Mouse (Mus musculus) thymus, adult 18-20 months (tissue): ENCODE measurements around the gene Wwtr1.

Experiments
- DNase-seq, 2 experiments: peaks; one replicate each; pipeline ENCODE4 v3.0.0; 2022; ENCODE audit warnings: mixed read lengths in 2 of 2

The Wwtr1 gene

GRCm38 (mm10) chr3:57440956-57441355 is 134.8 kb downstream of the Wwtr1 start:
- no peak for DNase-seq

DNA sequence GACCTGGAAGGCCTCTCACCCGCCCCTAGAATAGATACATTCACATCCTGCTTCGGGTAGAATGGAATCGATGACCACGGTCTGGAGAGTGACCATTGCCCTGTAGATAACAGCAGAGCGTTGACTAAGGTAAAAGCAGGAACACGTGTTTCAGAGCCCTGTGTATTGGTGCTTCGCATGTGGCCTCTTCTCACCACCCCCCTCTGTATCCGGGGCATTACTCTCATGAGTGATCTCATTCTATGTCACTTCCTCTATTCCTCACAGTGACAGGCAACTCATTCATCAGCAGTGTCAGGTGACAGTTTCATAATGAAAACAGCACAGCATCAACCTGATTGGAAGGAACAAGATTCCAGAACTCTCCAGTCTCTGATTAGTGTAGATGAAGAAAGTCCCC is 140.3 kb downstream of the Wwtr1 start:
- no peak for DNase-seq

GRCm38 (mm10) chr3:57431706-57432105 is 144.0 kb downstream of the Wwtr1 start:
- DNase-seq = no peak

- DNase-seq = no peak
These were observed 146.2 kb downstream of the Wwtr1 start for GRCm38 (mm10) chr3:57429486-57429885.

DNA sequence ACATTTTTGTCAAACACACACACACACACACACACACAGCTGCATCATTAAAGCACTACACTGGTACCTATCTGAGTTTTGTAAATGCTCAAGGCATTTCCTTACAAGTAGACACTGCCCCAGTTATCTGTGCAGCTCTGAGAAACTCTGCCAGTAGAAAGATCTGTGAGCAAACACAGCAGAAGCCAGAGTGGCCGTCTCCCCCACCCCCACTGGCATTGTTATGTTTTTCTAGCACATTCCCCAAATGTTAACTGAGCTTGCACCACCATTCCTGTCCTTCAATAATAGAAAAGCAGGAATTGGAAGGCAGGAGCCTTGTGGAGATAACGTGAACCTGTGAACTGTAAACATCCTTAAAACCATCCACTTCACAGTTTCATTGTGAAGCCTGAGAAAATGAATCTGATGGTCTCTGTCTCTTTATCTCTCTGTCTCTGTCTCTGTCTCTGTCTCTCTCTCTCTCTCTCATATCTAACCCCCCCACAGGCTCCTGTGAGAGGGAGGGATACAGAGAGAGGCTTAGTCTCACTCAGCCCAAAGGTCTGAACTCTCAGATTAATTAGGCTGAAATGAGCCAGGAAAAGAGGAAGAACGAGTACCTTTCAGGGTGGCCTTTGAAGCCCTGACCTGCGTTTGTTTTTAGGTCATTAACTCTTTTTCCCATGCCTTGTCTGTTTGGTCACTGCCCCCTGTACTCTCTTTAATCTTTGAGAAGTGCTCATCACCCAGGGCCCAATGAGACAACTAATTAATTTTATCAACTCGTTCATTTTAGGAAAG is 146.8 kb downstream of the Wwtr1 start:
- DNase-seq = no peak

DNA sequence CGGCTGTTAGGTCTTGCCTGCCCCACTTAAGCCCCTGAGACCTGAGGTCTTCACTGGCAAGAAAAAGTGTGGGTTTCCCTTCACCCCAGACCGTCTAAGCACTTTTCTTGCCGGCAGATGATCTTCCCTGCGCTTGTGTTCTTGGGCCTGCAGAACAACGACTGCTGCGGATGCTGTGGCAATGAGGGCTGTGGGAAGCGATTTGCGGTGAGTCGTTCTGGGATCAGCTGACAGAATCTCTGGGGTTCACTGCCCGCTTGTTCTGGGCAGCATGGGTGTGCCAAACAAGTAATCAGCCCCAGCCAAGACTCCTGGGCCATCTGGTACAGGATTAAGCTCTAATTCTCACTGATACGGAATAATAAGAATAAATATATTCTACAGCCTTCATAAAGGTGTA is 149.4 kb downstream of the Wwtr1 start:
- no peak for DNase-seq

- DNase-seq = no peak
These were observed 150.5 kb downstream of the Wwtr1 start, which contains the start of gene Tm4sf4 for GRCm38 (mm10) chr3:57425089-57425730. TSS of gene Tm4sf4 (plus strand) at chr3:57425314.

GRCm38 (mm10) chr3:57420660-57421059 is 155.1 kb downstream of the Wwtr1 start:
- DNase-seq = no peak

DNA sequence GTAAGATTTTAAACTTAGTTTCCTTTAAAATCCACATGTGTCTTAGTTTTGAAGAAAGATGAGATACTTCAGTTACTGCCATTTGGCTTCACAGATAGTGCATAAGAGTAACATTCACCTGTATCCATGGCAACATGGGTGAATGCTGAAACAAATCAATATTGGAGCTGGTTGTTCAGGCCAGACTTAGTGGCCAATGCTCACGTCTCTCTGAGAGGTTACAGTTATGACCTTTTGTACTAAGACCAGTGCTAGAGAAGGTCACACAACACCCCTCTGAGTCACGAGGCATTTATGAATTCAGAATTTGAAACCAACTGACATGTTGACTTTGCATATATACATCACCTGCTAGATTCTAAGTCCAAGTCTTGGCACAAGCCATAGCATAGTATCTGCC is 155.5 kb downstream of the Wwtr1 start:
- no peak for DNase-seq

DNA sequence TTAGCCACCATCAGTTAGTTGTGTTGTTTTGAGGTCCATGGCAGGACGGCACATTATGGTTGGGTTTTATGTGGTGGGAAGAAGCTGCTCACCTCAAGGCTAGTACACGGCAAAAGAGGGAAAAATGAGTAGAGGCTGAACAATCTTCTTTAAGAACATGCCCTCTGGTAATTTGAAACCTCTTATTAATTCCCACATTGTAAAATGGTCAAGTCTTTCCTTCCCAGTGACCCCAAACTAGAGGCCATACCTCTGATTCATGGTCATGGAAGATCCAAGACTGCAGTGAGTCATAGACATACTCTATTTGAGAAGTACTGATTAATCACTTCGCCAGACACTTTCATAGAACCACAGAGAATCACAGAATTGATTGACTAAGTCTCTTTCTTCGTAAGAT is 164.2 kb downstream of the Wwtr1 start:
- DNase-seq = no peak
